Mouse (Mus musculus) embryonic facial prominence, embryonic 12.5 days (tissue): Measurements from ENCODE around the gene Atcay. TPM values are rescaled to one million over a fixed set of nuclear protein-coding genes. Genes with fewer than 3 reads are reported as not detected.

Experiments used
- ATAC-seq: fragments of 200-750 bp; cut with Nextera tagmentation; 2 replicates; pipeline ENCODE4 v1.8.0; 2017; ENCODE audit not compliant: insufficient number of reproducible peaks, insufficient read depth, low FRiP score, low TSS enrichment
- H3K27ac ChIP-seq: fragments of 300-500 bp; sonication (generic); 2 replicates; pipeline ENCODE4 v1.5.1; 2016; ENCODE audit warnings: mild to moderate bottlenecking
- H3K27me3 ChIP-seq: fragments of 300-500 bp; sonication (generic); 2 replicates; pipeline ENCODE4 v1.6.1; 2016; ENCODE audit warnings: mild to moderate bottlenecking, moderate library complexity
- H3K36me3 ChIP-seq: fragments of 300-500 bp; sonication (generic); 2 replicates; pipeline ENCODE4 v1.6.1; 2016; ENCODE audit warnings: mild to moderate bottlenecking
- H3K4me1 ChIP-seq: fragments of 300-500 bp; sonication (generic); 2 replicates; pipeline ENCODE4 v1.6.1; 2016
- H3K4me2 ChIP-seq: fragments of 300-500 bp; sonication (generic); replicated peaks from 2 replicates; pipeline ENCODE4 v1.6.1; 2016; ENCODE audit warnings: mild to moderate bottlenecking, moderate library complexity
- H3K4me3 ChIP-seq: fragments of 300-500 bp; sonication (generic); 2 replicates; pipeline ENCODE4 v1.5.1; 2016; ENCODE audit warnings: mild to moderate bottlenecking
- H3K9ac ChIP-seq: fragments of 300-500 bp; sonication (generic); 2 replicates; pipeline ENCODE4 v1.6.1; 2016; ENCODE audit warnings: mild to moderate bottlenecking, moderate library complexity
- H3K9me3 ChIP-seq: fragments of 300-500 bp; sonication (generic); 2 replicates; pipeline ENCODE4 v1.6.1; 2016; ENCODE audit warnings: mild to moderate bottlenecking, moderate library complexity
- WGBS: fragments of 180-500 bp; shearing (Covaris S2); methylation state at CpG from one replicate; pipeline ENCODE4 v1.1.7; 2016; 5-methylcytosine and 5-hydroxymethylcytosine counted together
- polyA plus RNA-seq: library from polyadenylated mRNA; unstranded; fragments of >200 nt; fragmentation: Nextera tagmentation; extraction: Ambion mirVana; gene quantifications from 2 replicates; pipeline ENCODE4 v1.2.1, GENCODE M21; 2016

Atcay gene
- polyA plus RNA-seq, 1 experiment from 2014 or later: 3.0 TPM

- H3K9me3 ChIP-seq: no peaks in the 10 kb centered on the region
- H3K4me2 ChIP-seq: no peak overlapping the region
- WGBS: 61% methylated on average over 11 of the region's 11 CpGs
- H3K36me3 ChIP-seq: no peaks in the 10 kb centered on the region
- no peak overlapping the region for H3K27ac ChIP-seq
- H3K9ac ChIP-seq: no peak overlapping the region
- no peak for ATAC-seq
- H3K4me3 ChIP-seq: no peak overlapping the region
- peaks cover 51% of the 10 kb centered on the region for H3K27me3 ChIP-seq
- H3K4me1 ChIP-seq: 0 out of 2 replicates have a peak, but pooled peaks cover 15% of the 10 kb centered on the region
Observed at GRCm38 (mm10) chr10:81196470-81197065, 34.1 kb downstream of the Atcay start.

- no peak overlapping the region for H3K27ac ChIP-seq
- peaks cover 11% of the 10 kb centered on the region for H3K36me3 ChIP-seq
- 0 out of 2 replicates have a peak overlapping the region, but pooled peaks have one; percentile 1 for H3K4me2 ChIP-seq
- 65% methylated on average over 4 of the region's 4 CpGs for WGBS
- no peak for ATAC-seq
- peaks cover 51% of the 10 kb centered on the region for H3K27me3 ChIP-seq
- H3K4me3 ChIP-seq: no peak overlapping the region
- 0 out of 2 replicates have a peak overlapping the region, but pooled peaks have one; percentile 5 for H3K9ac ChIP-seq
- H3K4me1 ChIP-seq: 0 out of 2 replicates have a peak, but pooled peaks cover 15% of the 10 kb centered on the region
- no peaks in the 10 kb centered on the region for H3K9me3 ChIP-seq
Observed at GRCm38 (mm10) chr10:81195300-81195699, 35.3 kb downstream of the Atcay start.

- Histone ChIP-seq H3K4me2 (peak overlapping the region; percentile 27), H3K9ac (0 out of 2 replicates have a peak overlapping the region, but pooled peaks have one; percentile 15), H3K4me3 (no peak overlapping the region), H3K4me1 (0 out of 2 replicates have a peak, but pooled peaks cover 15% of the 10 kb centered on the region), H3K27ac (0 out of 2 replicates have a peak overlapping the region, but pooled peaks have one; percentile 19), H3K27me3 (peaks cover 49% of the 10 kb centered on the region), H3K36me3 (peaks cover 17% of the 10 kb centered on the region), H3K9me3 (no peaks in the 10 kb centered on the region)
- ATAC-seq: no peak
- WGBS: 12% methylated on average over 37 of the region's 37 CpGs
Observed at GRCm38 (mm10) chr10:81193991-81194774, 36.5 kb downstream of the Atcay start.

GRCm38 (mm10) chr10:81192968-81193501, 37.6 kb downstream of the Atcay start:
- Histone ChIP-seq H3K4me2 (peak overlapping the region; percentile 92), H3K9me3 (no peaks in the 10 kb centered on the region), H3K36me3 (peaks cover 22% of the 10 kb centered on the region), H3K9ac (peak overlapping the region; percentile 66), H3K27ac (peak overlapping the region; percentile 93), H3K27me3 (peaks cover 46% of the 10 kb centered on the region), H3K4me3 (peak overlapping the region; percentile 59), H3K4me1 (0 out of 2 replicates have a peak, but pooled peaks cover 15% of the 10 kb centered on the region)
- ATAC-seq: peak; percentile 24; the same call in 1 of the 2 replicates
- 6% methylated on average over 19 of the region's 19 CpGs for WGBS

GRCm38 (mm10) chr10:81192270-81192967, 38.2 kb downstream of the Atcay start:
- peak overlapping the region; percentile 93 for H3K27ac ChIP-seq
- peak overlapping the region; percentile 59 for H3K4me3 ChIP-seq
- peaks cover 44% of the 10 kb centered on the region for H3K27me3 ChIP-seq
- no peaks in the 10 kb centered on the region for H3K9me3 ChIP-seq
- peak overlapping the region; percentile 92 for H3K4me2 ChIP-seq
- under 1% methylated on average over 91 of the region's 93 CpGs for WGBS
- peak overlapping the region; percentile 66 for H3K9ac ChIP-seq
- peak; percentile 78 for ATAC-seq
- peaks cover 26% of the 10 kb centered on the region for H3K36me3 ChIP-seq
- 0 out of 2 replicates have a peak, but pooled peaks cover 15% of the 10 kb centered on the region for H3K4me1 ChIP-seq

- peak overlapping the region; percentile 92 for H3K4me2 ChIP-seq
- no peak for ATAC-seq
- 88% methylated on average over 18 of the region's 18 CpGs for WGBS
- peaks cover 34% of the 10 kb centered on the region for H3K27me3 ChIP-seq
- H3K4me1 ChIP-seq: 0 out of 2 replicates have a peak, but pooled peaks cover 15% of the 10 kb centered on the region
- H3K36me3 ChIP-seq: peaks cover 35% of the 10 kb centered on the region
- H3K9me3 ChIP-seq: no peaks in the 10 kb centered on the region
- no peak overlapping the region for H3K27ac ChIP-seq
- no peak overlapping the region for H3K9ac ChIP-seq
- H3K4me3 ChIP-seq: peak overlapping the region; percentile 59
Observed at GRCm38 (mm10) chr10:81191342-81191982, 39.2 kb downstream of the Atcay start.

GRCm38 (mm10) chr10:81190912-81191321, 39.7 kb downstream of the Atcay start:
- peaks cover 35% of the 10 kb centered on the region for H3K36me3 ChIP-seq
- no peak overlapping the region for H3K27ac ChIP-seq
- no peaks in the 10 kb centered on the region for H3K9me3 ChIP-seq
- 0 out of 2 replicates have a peak, but pooled peaks have one; percentile 1 for ATAC-seq
- no peak overlapping the region for H3K9ac ChIP-seq
- no peak overlapping the region for H3K4me2 ChIP-seq
- H3K4me1 ChIP-seq: 0 out of 2 replicates have a peak, but pooled peaks cover 15% of the 10 kb centered on the region
- H3K27me3 ChIP-seq: peaks cover 29% of the 10 kb centered on the region
- no peak overlapping the region for H3K4me3 ChIP-seq
- 76% methylated on average over 6 of the region's 6 CpGs for WGBS

- no peak overlapping the region for H3K4me3 ChIP-seq
- ATAC-seq: no peak
- peaks cover 39% of the 10 kb centered on the region for H3K36me3 ChIP-seq
- peaks cover 23% of the 10 kb centered on the region for H3K27me3 ChIP-seq
- WGBS: 73% methylated on average over 31 of the region's 31 CpGs
- no peak overlapping the region for H3K9ac ChIP-seq
- H3K9me3 ChIP-seq: no peaks in the 10 kb centered on the region
- no peak overlapping the region for H3K4me2 ChIP-seq
- H3K27ac ChIP-seq: no peak overlapping the region
- 0 out of 2 replicates have a peak, but pooled peaks cover 15% of the 10 kb centered on the region for H3K4me1 ChIP-seq
Observed at GRCm38 (mm10) chr10:81190236-81190911, 40.3 kb downstream of the Atcay start.

GRCm38 (mm10) chr10:81189821-81190220, 40.8 kb downstream of the Atcay start:
- Histone ChIP-seq H3K36me3 (peaks cover 43% of the 10 kb centered on the region), H3K9ac (no peak overlapping the region; the same call in 1 of the 2 replicates), H3K27me3 (peaks cover 18% of the 10 kb centered on the region), H3K9me3 (no peaks in the 10 kb centered on the region), H3K4me2 (no peak overlapping the region), H3K4me3 (no peak overlapping the region), H3K4me1 (peaks cover 18% of the 10 kb centered on the region), H3K27ac (no peak overlapping the region)
- 81% methylated on average over 26 of the region's 26 CpGs for WGBS
- no peak for ATAC-seq

GRCm38 (mm10) chr10:81187161-81187560, 43.5 kb downstream of the Atcay start:
- ATAC-seq: no peak
- H3K4me1 ChIP-seq: peaks cover 18% of the 10 kb centered on the region
- no peak overlapping the region for H3K4me3 ChIP-seq
- no peaks in the 10 kb centered on the region for H3K27me3 ChIP-seq
- WGBS: 91% methylated on average over 9 of the region's 9 CpGs
- no peak overlapping the region for H3K9ac ChIP-seq
- no peak overlapping the region for H3K27ac ChIP-seq
- H3K4me2 ChIP-seq: no peak overlapping the region
- peaks cover 53% of the 10 kb centered on the region for H3K36me3 ChIP-seq
- H3K9me3 ChIP-seq: no peaks in the 10 kb centered on the region
